Mouse (Mus musculus): ENCODE results near the gene Pcbp3. TPM values are rescaled to one million over a fixed set of nuclear protein-coding genes. Genes with fewer than 3 reads are reported as not detected.

Gene Pcbp3
- 11.5 TPM for polyA plus RNA-seq (2017; shearing (Covaris generic))

DNA sequence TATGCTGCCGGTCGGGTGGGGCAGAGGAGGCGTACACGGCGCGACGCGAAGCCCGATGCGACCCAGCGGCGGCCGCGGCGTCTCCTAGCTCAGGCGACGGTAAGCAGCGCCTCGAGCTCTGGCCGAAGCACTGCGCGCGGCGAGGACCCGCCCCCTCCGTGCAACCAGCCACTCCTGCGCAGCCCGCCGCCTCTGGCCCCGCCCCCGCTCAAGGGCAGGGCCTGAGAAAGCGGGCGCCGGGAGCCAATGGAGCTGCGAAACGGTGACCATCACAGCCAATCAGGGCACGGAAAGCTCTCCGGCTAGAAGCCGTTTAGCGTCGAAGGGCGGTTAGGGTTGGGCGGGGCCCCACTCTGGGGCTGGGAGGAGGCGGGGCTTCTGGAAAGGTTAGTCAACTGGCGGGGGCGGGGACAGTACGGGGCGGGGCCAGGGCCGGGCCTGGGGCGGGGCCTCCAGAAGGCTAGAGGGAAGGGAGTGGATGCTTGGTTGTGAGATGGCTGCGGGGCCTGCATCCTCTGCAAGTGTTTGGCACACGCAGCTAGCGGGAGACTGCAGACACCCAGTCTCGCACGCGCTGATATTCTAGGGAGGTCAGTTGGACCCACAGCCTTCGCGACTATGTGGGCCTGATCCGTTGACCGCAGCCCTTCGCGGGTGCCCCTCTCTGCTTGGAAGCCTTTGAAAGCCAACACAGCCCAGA is at the start of gene Pcbp3:
Gene Pcbp3, minus strand, starts transcription at position 98 of the 700 bp plus-strand sequence.

DNA sequence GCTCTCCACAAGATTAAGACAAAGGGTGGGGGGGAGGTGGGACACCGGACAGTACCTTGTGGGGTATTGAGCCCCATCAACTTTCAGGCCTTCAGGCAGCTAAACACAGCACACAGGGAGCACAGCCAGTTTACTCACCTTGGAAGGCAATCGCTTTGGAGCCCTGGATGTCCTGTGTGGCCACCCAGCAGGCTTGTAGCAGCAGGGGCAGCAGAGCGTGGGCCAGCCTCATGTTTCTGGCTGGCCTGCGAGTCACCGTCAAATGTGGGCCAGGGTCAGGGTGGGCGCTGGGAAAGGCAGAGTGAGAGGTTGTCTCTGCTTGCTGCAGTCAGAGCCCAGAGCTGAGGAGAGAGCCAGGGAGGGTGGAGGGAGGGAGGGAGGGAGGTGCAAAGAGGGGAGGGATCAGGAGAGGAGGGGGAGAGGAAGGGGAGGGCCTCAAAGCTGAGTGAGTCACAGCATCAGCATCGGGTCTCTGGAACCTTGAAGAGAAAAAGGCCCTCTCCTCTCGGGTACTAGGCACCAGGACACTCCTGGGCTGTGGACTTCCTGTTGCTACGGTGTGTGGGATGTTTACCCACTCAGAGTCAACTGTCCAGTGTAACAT is 235.9 kb downstream of the Pcbp3 start, which contains the start of gene Col6a1:
Gene Col6a1, minus strand, starts transcription at position 487 of the 604 bp plus-strand sequence.

Other genes starting within 250 kb of the Pcbp3 start
- not detected for gene Col6a1, start 235.7 kb downstream of the Pcbp3 start, polyA plus RNA-seq (2017; shearing (Covaris generic))
- 57.5 TPM for gene Slc19a1, start 70.4 kb upstream of the Pcbp3 start, polyA plus RNA-seq (2017; shearing (Covaris generic))
- 0.44 TPM for gene Col18a1, start 204.7 kb upstream of the Pcbp3 start, polyA plus RNA-seq (2017; shearing (Covaris generic))